Mouse (Mus musculus): ENCODE results near the gene Slc39a13. TPM values are rescaled to one million over a fixed set of nuclear protein-coding genes. Genes with fewer than 3 reads are reported as not detected.
"Not testable (repeated sequence)": the region's sequence is repeated elsewhere in the genome, so short reads cannot be mapped to it uniquely, and the experiment has no call there.

Slc39a13 gene
- polyA plus RNA-seq, 2 experiments = 8.4 to 11.2 TPM

DNA sequence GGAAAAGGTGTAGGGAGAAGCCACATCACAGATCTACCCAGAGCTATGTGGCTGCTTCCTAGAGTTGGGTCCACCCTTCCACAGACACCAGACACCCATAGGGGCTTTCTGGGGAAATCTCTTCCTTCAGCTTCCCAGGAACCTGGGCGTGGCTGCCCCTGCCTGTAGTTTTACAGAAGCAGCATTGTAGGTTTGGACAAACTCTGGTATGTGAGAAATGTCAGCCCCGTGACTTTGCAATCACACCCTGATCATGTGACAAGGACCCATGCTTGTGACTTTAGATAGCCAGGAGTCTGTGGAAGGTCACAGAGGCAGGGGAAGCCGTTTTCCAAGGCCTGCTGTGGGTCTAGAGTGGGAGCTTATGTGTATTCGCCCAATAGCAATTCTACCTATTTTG lies 42.3 kb upstream of the Slc39a13 start:
- no peaks in the 10 kb centered on the region for H3K9me3 ChIP-seq (ENCODE audit: control insufficient read depth, low read length)
- H3K36me3 ChIP-seq (replicated peaks; ENCODE audit: control insufficient read depth, insufficient read depth, low read depth) = no peaks in the 10 kb centered on the region
- WGBS (ENCODE audit: insufficient replicate concordance) = 36% methylated on average over 4 of the region's 4 CpGs
- no peak overlapping the region for H3K4me3 ChIP-seq (ENCODE audit: insufficient read depth in 1 of 2, low read depth in 2 of 2, low read length in 2 of 2)
- TF ChIP-seq EP300 (IDR thresholded peaks at IDR 0.05; ENCODE audit: low read depth) = no peak
- no peak for TF ChIP-seq CTCF (IDR thresholded peaks at IDR 0.05; ENCODE audit: low read depth)
- ATAC-seq (ENCODE audit: insufficient read depth) (no peak), DNase-seq (ENCODE audit: low read depth in 3 of 3, low spot score in 3 of 3) (peak in 1 of 3 experiments; percentile 61)
- no peak overlapping the region for H3K9ac ChIP-seq (replicated peaks)
- H3K27ac ChIP-seq = no peak overlapping the region
- no peak overlapping the region for H3K4me2 ChIP-seq (ENCODE audit: low read depth)
- no peaks in the 10 kb centered on the region for H3K27me3 ChIP-seq (ENCODE audit: control insufficient read depth, insufficient read depth, low read length)
- H3K4me1 ChIP-seq (replicated peaks; ENCODE audit: control insufficient read depth in 2 of 2, insufficient read depth in 2 of 2, low read length in 1 of 2) = peaks cover 23 to 35% of the 10 kb centered on the region in 2 experiments

- not testable (repeated sequence) for H3K9me3 ChIP-seq (ENCODE audit: control insufficient read depth, low read length); H3K27ac ChIP-seq; H3K27me3 ChIP-seq (ENCODE audit: control insufficient read depth, insufficient read depth, low read length); DNase-seq (ENCODE audit: low read depth in 3 of 3, low spot score in 3 of 3); H3K4me2 ChIP-seq (ENCODE audit: low read depth); H3K9ac ChIP-seq (replicated peaks); H3K36me3 ChIP-seq (replicated peaks; ENCODE audit: control insufficient read depth, insufficient read depth, low read depth); ATAC-seq (ENCODE audit: insufficient read depth); H3K4me3 ChIP-seq (ENCODE audit: insufficient read depth in 1 of 2, low read depth in 2 of 2, low read length in 2 of 2)
- peaks cover 26 to 39% of the 10 kb centered on the region in 2 experiments for H3K4me1 ChIP-seq (replicated peaks; ENCODE audit: control insufficient read depth in 2 of 2, insufficient read depth in 2 of 2, low read length in 1 of 2)
- WGBS (ENCODE audit: insufficient replicate concordance) = 93% methylated on average over 3 of the region's 3 CpGs
Measured at GRCm38 (mm10) chr2:91111832-91112231, 41.6 kb upstream of the Slc39a13 start.

- H3K4me1 ChIP-seq (replicated peaks; ENCODE audit: control insufficient read depth in 2 of 2, insufficient read depth in 2 of 2, low read length in 1 of 2) = peaks cover 26 to 45% of the 10 kb centered on the region in 2 experiments
- ATAC-seq (ENCODE audit: insufficient read depth) = no peak
- WGBS (ENCODE audit: insufficient replicate concordance) = 76% methylated on average over 6 of the region's 6 CpGs
Measured at GRCm38 (mm10) chr2:91110429-91110828, 40.2 kb upstream of the Slc39a13 start.

GRCm38 (mm10) chr2:91109807-91110385 lies 39.7 kb upstream of the Slc39a13 start:
- Histone ChIP-seq H3K4me2 (ENCODE audit: low read depth) (no peak overlapping the region), H3K9ac (replicated peaks) (no peak overlapping the region), H3K4me1 (replicated peaks; ENCODE audit: control insufficient read depth in 2 of 2, insufficient read depth in 2 of 2, low read length in 1 of 2) (peaks cover 30 to 50% of the 10 kb centered on the region in 2 experiments), H3K27ac (no peak overlapping the region), H3K36me3 (replicated peaks; ENCODE audit: control insufficient read depth, insufficient read depth, low read depth) (no peaks in the 10 kb centered on the region), H3K4me3 (ENCODE audit: insufficient read depth in 1 of 2, low read depth in 2 of 2, low read length in 2 of 2) (no peak overlapping the region), H3K27me3 (ENCODE audit: control insufficient read depth, insufficient read depth, low read length) (no peaks in the 10 kb centered on the region), H3K9me3 (ENCODE audit: control insufficient read depth, low read length) (no peaks in the 10 kb centered on the region)
- WGBS (ENCODE audit: insufficient replicate concordance) = 78% methylated on average over 5 of the region's 5 CpGs
- ATAC-seq (ENCODE audit: insufficient read depth) = no peak
- TF ChIP-seq CTCF (IDR thresholded peaks at IDR 0.05; ENCODE audit: low read depth) (no peak), EP300 (IDR thresholded peaks at IDR 0.05; ENCODE audit: low read depth) (no peak)
- DNase-seq (ENCODE audit: low read depth in 3 of 3, low spot score in 3 of 3) = no peak

More at GRCm38 (mm10) chr2:91110429-91110828, 40.2 kb upstream of the Slc39a13 start:
- H3K27ac ChIP-seq = no peak overlapping the region
- H3K9ac ChIP-seq (replicated peaks) = no peak overlapping the region
- H3K4me3 ChIP-seq (ENCODE audit: insufficient read depth in 1 of 2, low read depth in 2 of 2, low read length in 2 of 2) = no peak overlapping the region
- no peaks in the 10 kb centered on the region for H3K27me3 ChIP-seq (ENCODE audit: control insufficient read depth, insufficient read depth, low read length)
- TF ChIP-seq CTCF (IDR thresholded peaks at IDR 0.05; ENCODE audit: low read depth) (0 out of 2 replicates have a peak, but pooled peaks have one; percentile 22), EP300 (IDR thresholded peaks at IDR 0.05; ENCODE audit: low read depth) (no peak)
- no peak for DNase-seq (ENCODE audit: low read depth in 3 of 3, low spot score in 3 of 3)
- H3K36me3 ChIP-seq (replicated peaks; ENCODE audit: control insufficient read depth, insufficient read depth, low read depth) = no peaks in the 10 kb centered on the region
- H3K4me2 ChIP-seq (ENCODE audit: low read depth) = no peak overlapping the region
- H3K9me3 ChIP-seq (ENCODE audit: control insufficient read depth, low read length) = no peaks in the 10 kb centered on the region

- H3K27me3 ChIP-seq (ENCODE audit: control insufficient read depth, insufficient read depth, low read length) = no peaks in the 10 kb centered on the region
- no peak overlapping the region for H3K4me3 ChIP-seq (ENCODE audit: insufficient read depth in 1 of 2, low read depth in 2 of 2, low read length in 2 of 2)
- no peak overlapping the region for H3K9ac ChIP-seq (replicated peaks)
- no peaks in the 10 kb centered on the region for H3K9me3 ChIP-seq (ENCODE audit: control insufficient read depth, low read length)
- DNase-seq (ENCODE audit: low read depth in 3 of 3, low spot score in 3 of 3) = no peak
- ATAC-seq (ENCODE audit: insufficient read depth) = no peak
- H3K4me2 ChIP-seq (ENCODE audit: low read depth) = no peak overlapping the region
- TF ChIP-seq EP300 (IDR thresholded peaks at IDR 0.05; ENCODE audit: low read depth) = no peak
- TF ChIP-seq CTCF (IDR thresholded peaks at IDR 0.05; ENCODE audit: low read depth) = no peak
- H3K4me1 ChIP-seq (replicated peaks; ENCODE audit: control insufficient read depth in 2 of 2, insufficient read depth in 2 of 2, low read length in 1 of 2) = peaks cover 30 to 48% of the 10 kb centered on the region in 2 experiments
- H3K27ac ChIP-seq = no peak overlapping the region
- no peaks in the 10 kb centered on the region for H3K36me3 ChIP-seq (replicated peaks; ENCODE audit: control insufficient read depth, insufficient read depth, low read depth)
- WGBS (ENCODE audit: insufficient replicate concordance) = 71% methylated on average over 5 of the region's 5 CpGs
Measured at GRCm38 (mm10) chr2:91109241-91109640, 39.0 kb upstream of the Slc39a13 start.
